Mouse (Mus musculus): ENCODE data around the gene Mbnl2. TPM values are rescaled to one million over a fixed set of nuclear protein-coding genes. Genes with fewer than 3 reads are reported as not detected.

The Mbnl2 gene
- polyA plus RNA-seq, 1 experiment from 2014 or later = 30.0 TPM

- H3K27ac ChIP-seq = no peak overlapping the region
- 90% methylated on average over 6 of the region's 6 CpGs for WGBS
- H3K4me1 ChIP-seq = peaks cover 7% of the 10 kb centered on the region
- H3K27me3 ChIP-seq (ENCODE audit: poor library complexity, severe bottlenecking) = no peaks in the 10 kb centered on the region
- peaks cover 10% of the 10 kb centered on the region for H3K36me3 ChIP-seq (replicated peaks)
- no peak for DNase-seq (ENCODE audit: extremely low spot score, low spot score)
- H3K4me3 ChIP-seq = no peak overlapping the region
- H3K9me3 ChIP-seq = peaks cover 15% of the 10 kb centered on the region; the same call in 1 of the 2 replicates
These were observed 85.7 kb downstream of the Mbnl2 start for GRCm38 (mm10) chr14:120361121-120361520.

- peaks cover 7% of the 10 kb centered on the region for H3K36me3 ChIP-seq (replicated peaks)
- 85% methylated on average over 8 of the region's 8 CpGs for WGBS
- H3K4me3 ChIP-seq = no peak overlapping the region
- DNase-seq (ENCODE audit: extremely low spot score, low spot score) = no peak
- peaks cover 3% of the 10 kb centered on the region; the same call in 1 of the 2 replicates for H3K9me3 ChIP-seq
- H3K27ac ChIP-seq = no peak overlapping the region
- H3K27me3 ChIP-seq (ENCODE audit: poor library complexity, severe bottlenecking) = no peaks in the 10 kb centered on the region
- peaks cover 4% of the 10 kb centered on the region; the same call in 1 of the 2 replicates for H3K4me1 ChIP-seq
These were observed 87.0 kb downstream of the Mbnl2 start for GRCm38 (mm10) chr14:120362409-120362992.

- WGBS = 70% methylated on average over 8 of the region's 8 CpGs
- Histone ChIP-seq H3K9me3 (no peaks in the 10 kb centered on the region), H3K36me3 (replicated peaks) (peaks cover 5% of the 10 kb centered on the region), H3K4me3 (no peak overlapping the region), H3K27ac (no peak overlapping the region), H3K4me1 (peaks cover 4% of the 10 kb centered on the region; the same call in 1 of the 2 replicates), H3K27me3 (ENCODE audit: poor library complexity, severe bottlenecking) (no peaks in the 10 kb centered on the region)
- no peak for DNase-seq (ENCODE audit: extremely low spot score, low spot score)
These were observed 87.8 kb downstream of the Mbnl2 start for GRCm38 (mm10) chr14:120363090-120363818.

- H3K27ac ChIP-seq = no peak overlapping the region
- no peaks in the 10 kb centered on the region for H3K9me3 ChIP-seq
- no peak overlapping the region for H3K4me3 ChIP-seq
- DNase-seq (ENCODE audit: extremely low spot score, low spot score) = no peak
- no peaks in the 10 kb centered on the region for H3K36me3 ChIP-seq (replicated peaks)
- no peaks in the 10 kb centered on the region for H3K27me3 ChIP-seq (ENCODE audit: poor library complexity, severe bottlenecking)
- peaks cover 15% of the 10 kb centered on the region for H3K4me1 ChIP-seq
- 95% methylated on average over 4 of the region's 4 CpGs for WGBS
These were observed 89.6 kb downstream of the Mbnl2 start for GRCm38 (mm10) chr14:120365088-120365487.

GRCm38 (mm10) chr14:120366962-120367361, 91.5 kb downstream of the Mbnl2 start:
- H3K36me3 ChIP-seq (replicated peaks) = no peaks in the 10 kb centered on the region
- DNase-seq (ENCODE audit: extremely low spot score, low spot score) = no peak
- H3K27ac ChIP-seq = no peak overlapping the region
- no peak overlapping the region for H3K4me3 ChIP-seq
- WGBS = 93% methylated on average over 8 of the region's 8 CpGs
- peaks cover 24% of the 10 kb centered on the region for H3K4me1 ChIP-seq
- H3K9me3 ChIP-seq = no peaks in the 10 kb centered on the region
- no peaks in the 10 kb centered on the region for H3K27me3 ChIP-seq (ENCODE audit: poor library complexity, severe bottlenecking)

- Histone ChIP-seq H3K27me3 (ENCODE audit: poor library complexity, severe bottlenecking) (no peaks in the 10 kb centered on the region), H3K4me3 (no peak overlapping the region), H3K4me1 (peaks cover 24% of the 10 kb centered on the region), H3K27ac (no peak overlapping the region), H3K9me3 (no peaks in the 10 kb centered on the region), H3K36me3 (replicated peaks) (no peaks in the 10 kb centered on the region)
- 94% methylated on average over 4 of the region's 4 CpGs for WGBS
- no peak for DNase-seq (ENCODE audit: extremely low spot score, low spot score)
These were observed 92.1 kb downstream of the Mbnl2 start for GRCm38 (mm10) chr14:120367589-120367988.

- WGBS = 90% methylated on average over 5 of the region's 5 CpGs
- Histone ChIP-seq H3K4me3 (no peak overlapping the region), H3K4me1 (peaks cover 28% of the 10 kb centered on the region), H3K27ac (no peak overlapping the region), H3K27me3 (ENCODE audit: poor library complexity, severe bottlenecking) (no peaks in the 10 kb centered on the region), H3K9me3 (no peaks in the 10 kb centered on the region), H3K36me3 (replicated peaks) (no peaks in the 10 kb centered on the region)
- DNase-seq (ENCODE audit: extremely low spot score, low spot score) = no peak
These were observed 93.0 kb downstream of the Mbnl2 start for GRCm38 (mm10) chr14:120368456-120368855.

- WGBS = 87% methylated on average over 8 of the region's 8 CpGs
- Histone ChIP-seq H3K36me3 (replicated peaks) (no peaks in the 10 kb centered on the region), H3K9me3 (no peaks in the 10 kb centered on the region), H3K27me3 (ENCODE audit: poor library complexity, severe bottlenecking) (no peaks in the 10 kb centered on the region), H3K4me3 (no peak overlapping the region), H3K27ac (no peak overlapping the region), H3K4me1 (peaks cover 33% of the 10 kb centered on the region)
- no peak for DNase-seq (ENCODE audit: extremely low spot score, low spot score)
These were observed 93.5 kb downstream of the Mbnl2 start for GRCm38 (mm10) chr14:120368914-120369391.

- DNase-seq (ENCODE audit: extremely low spot score, low spot score) = no peak
- H3K27ac ChIP-seq = no peak overlapping the region
- 89% methylated on average over 14 of the region's 14 CpGs for WGBS
These were observed 94.6 kb downstream of the Mbnl2 start for GRCm38 (mm10) chr14:120370044-120370443.

GRCm38 (mm10) chr14:120370631-120371030, 95.2 kb downstream of the Mbnl2 start:
- Histone ChIP-seq H3K27ac (no peak overlapping the region), H3K36me3 (replicated peaks) (no peaks in the 10 kb centered on the region), H3K4me1 (peaks cover 33% of the 10 kb centered on the region), H3K4me3 (no peak overlapping the region), H3K27me3 (ENCODE audit: poor library complexity, severe bottlenecking) (no peaks in the 10 kb centered on the region), H3K9me3 (no peaks in the 10 kb centered on the region)
- DNase-seq (ENCODE audit: extremely low spot score, low spot score) = no peak
- WGBS = 92% methylated on average over 11 of the region's 11 CpGs

More at GRCm38 (mm10) chr14:120370044-120370443, 94.6 kb downstream of the Mbnl2 start:
- peaks cover 33% of the 10 kb centered on the region for H3K4me1 ChIP-seq
- H3K4me3 ChIP-seq = no peak overlapping the region
- H3K27me3 ChIP-seq (ENCODE audit: poor library complexity, severe bottlenecking) = no peaks in the 10 kb centered on the region
- no peaks in the 10 kb centered on the region for H3K9me3 ChIP-seq
- no peaks in the 10 kb centered on the region for H3K36me3 ChIP-seq (replicated peaks)

GRCm38 (mm10) chr14:120371174-120371573, 95.7 kb downstream of the Mbnl2 start:
- no peak overlapping the region for H3K4me3 ChIP-seq
- WGBS = 81% methylated on average over 5 of the region's 5 CpGs
- H3K36me3 ChIP-seq (replicated peaks) = no peaks in the 10 kb centered on the region
- H3K27ac ChIP-seq = no peak overlapping the region
- peaks cover 33% of the 10 kb centered on the region for H3K4me1 ChIP-seq
- no peaks in the 10 kb centered on the region for H3K9me3 ChIP-seq
- no peaks in the 10 kb centered on the region for H3K27me3 ChIP-seq (ENCODE audit: poor library complexity, severe bottlenecking)
- no peak for DNase-seq (ENCODE audit: extremely low spot score, low spot score)

- Histone ChIP-seq H3K4me3 (no peak overlapping the region), H3K36me3 (replicated peaks) (no peaks in the 10 kb centered on the region), H3K9me3 (no peaks in the 10 kb centered on the region), H3K4me1 (peaks cover 44% of the 10 kb centered on the region), H3K27ac (no peak overlapping the region), H3K27me3 (ENCODE audit: poor library complexity, severe bottlenecking) (no peaks in the 10 kb centered on the region)
- DNase-seq (ENCODE audit: extremely low spot score, low spot score) = no peak
- 76% methylated on average over 11 of the region's 11 CpGs for WGBS
These were observed 97.9 kb downstream of the Mbnl2 start for GRCm38 (mm10) chr14:120373026-120374024.
